Mouse (Mus musculus) CH12.LX (cell line): ENCODE measurements at regions not wholly inside any gene's neighbourhood (a gene's known extent, or its start where the extent isn't known, plus 50 kb on each side); places are given as distances from the start of the nearest gene placed in this dataset.

Experiments
- DNase-seq: peaks from one replicate; pipeline ENCODE4 v3.0.0-alpha.2; 2013; ENCODE audit errors: extremely low read depth
- H3K27ac ChIP-seq: 2 replicates; pipeline ENCODE4 v1.5.1; 2012; ENCODE audit warnings: low read depth, mild to moderate bottlenecking, control low read depth, moderate library complexity; ENCODE audit not compliant: insufficient read depth
- H3K27me3 ChIP-seq: replicated peaks from 2 replicates; pipeline ENCODE3; 2012; ENCODE audit warnings: inconsistent platforms
- H3K36me3 ChIP-seq, 2 experiments: replicated peaks in 1 of 2; 2 replicates each; pipeline versions ENCODE3 to v1.6.1; 2012; ENCODE audit warnings: inconsistent platforms in 1 of 2, low read length in 1 of 2, mild to moderate bottlenecking in 1 of 2, mixed read lengths in 1 of 2, moderate library complexity in 1 of 2; ENCODE audit not compliant: control insufficient read depth in 1 of 2, insufficient read depth in 1 of 2
- H3K4me1 ChIP-seq, 2 experiments: 2 replicates each; pipeline ENCODE4 v1.6.1; 2012; ENCODE audit warnings: inconsistent platforms in 1 of 2, moderate library complexity in 1 of 2; ENCODE audit not compliant: insufficient read depth in 2 of 2, control insufficient read depth in 1 of 2
- H3K4me2 ChIP-seq: 2 replicates; pipeline ENCODE4 v1.6.1; 2012; ENCODE audit warnings: low read depth, mild to moderate bottlenecking, control low read depth; ENCODE audit not compliant: poor library complexity, insufficient read depth, severe bottlenecking
- H3K4me3 ChIP-seq, 3 experiments: fragments of 150-350 bp in 1 of 3; sonication (generic) in 1 of 3; replicated peaks in 1 of 3; 2 replicates each; pipeline versions ENCODE3 to v1.5.1; 2011 to 2012; ENCODE audit warnings: low read depth in 2 of 3, low read length in 2 of 3, mild to moderate bottlenecking in 2 of 3, moderate library complexity in 2 of 3, control low read depth in 1 of 3, improper control_type of control experiment in 1 of 3, inconsistent platforms in 1 of 3, mixed read lengths in 1 of 3; ENCODE audit not compliant: poor library complexity in 1 of 3
- H3K79me2 ChIP-seq: replicated peaks from 2 replicates; pipeline ENCODE4 v1.6.1; 2012; ENCODE audit warnings: mild to moderate bottlenecking, moderate library complexity; ENCODE audit not compliant: control insufficient read depth, poor library complexity, insufficient read depth, severe bottlenecking; ENCODE audit errors: extremely low read depth
- H3K9ac ChIP-seq: 2 replicates; pipeline ENCODE4 v1.6.1; 2012; ENCODE audit warnings: low read depth, mild to moderate bottlenecking, control low read depth, moderate library complexity; ENCODE audit not compliant: insufficient read depth
- H3K9me3 ChIP-seq: replicated peaks from 2 replicates; pipeline ENCODE3; 2012; ENCODE audit warnings: low read length, inconsistent platforms, mixed read lengths
- EP300 ChIP-seq: IDR thresholded peaks from 2 replicates; pipeline ENCODE4 v1.6.1; 2011; ENCODE audit warnings: low read length, improper control_type of control experiment
- IRF4 ChIP-seq: IDR thresholded peaks from 2 replicates; pipeline ENCODE4 v1.6.1; 2014; ENCODE audit warnings: low read depth, mild to moderate bottlenecking, inconsistent platforms, low read length, improper control_type of control experiment
- MAFK ChIP-seq: IDR thresholded peaks from 2 replicates; pipeline ENCODE4 v1.6.1; 2011; ENCODE audit warnings: low read length, improper control_type of control experiment; ENCODE audit not compliant: insufficient replicate concordance
- PAX5 ChIP-seq: IDR thresholded peaks from 2 replicates; pipeline ENCODE4 v1.6.1; 2012; ENCODE audit warnings: low read length, inconsistent platforms, mixed read lengths
- POLR2A ChIP-seq: IDR thresholded peaks from 2 replicates; pipeline ENCODE4 v1.6.1; 2011; ENCODE audit warnings: low read depth, mild to moderate bottlenecking, improper control_type of control experiment, low read length
- POLR2AphosphoS2 ChIP-seq: IDR thresholded peaks from 2 replicates; pipeline ENCODE4 v1.6.1; 2011; ENCODE audit warnings: low read depth, low read length, improper control_type of control experiment
- SIN3A ChIP-seq: IDR thresholded peaks from 2 replicates; pipeline ENCODE4 v1.6.1; 2012; ENCODE audit warnings: low read length, improper control_type of control experiment, inconsistent platforms
- SMC3 ChIP-seq: IDR thresholded peaks from 2 replicates; pipeline ENCODE4 v1.6.1; 2011; ENCODE audit warnings: low read depth, low read length, improper control_type of control experiment
- TBP ChIP-seq: conservative IDR thresholded peaks from 2 replicates; pipeline ENCODE4 v1.6.1; 2011; ENCODE audit warnings: low read depth, low read length, improper control_type of control experiment
- TCF12 ChIP-seq: IDR thresholded peaks from 2 replicates; pipeline ENCODE4 v1.6.1; 2014; ENCODE audit warnings: low read depth, mild to moderate bottlenecking, inconsistent platforms, low read length, improper control_type of control experiment
- ZKSCAN1 ChIP-seq: IDR thresholded peaks from 2 replicates; pipeline ENCODE4 v1.6.1; 2012; ENCODE audit warnings: low read depth, inconsistent platforms, low read length, improper control_type of control experiment, borderline replicate concordance
- ZMIZ1 ChIP-seq: IDR thresholded peaks from 2 replicates; pipeline ENCODE4 v1.6.1; 2012; ENCODE audit warnings: low read depth, mild to moderate bottlenecking, inconsistent platforms, low read length, improper control_type of control experiment
- dilution Hi-C: fragments of 300-500 bp; cut with MboI; formaldehyde crosslinking; loops from 2 replicates; pipeline ENCODE4 v1.14.3; 2020; ENCODE audit warnings: low sequenced_read_pairs; ENCODE audit not compliant: extremely low pct_unique_long_range_greater_than_20kb, extremely low pct_ligation_motif_present
- in situ Hi-C: fragments of 300-500 bp; cut with MboI; formaldehyde crosslinking; loops from 3 replicates; pipeline ENCODE4 v1.14.3; 2019; ENCODE audit warnings: low sequenced_read_pairs, low pct_ligation_motif_present, low pct_unique_long_range_greater_than_20kb, mixed read lengths

GRCm38 (mm10) chr11:37978131-37978530, 742.4 kb upstream of the Tenm2 start:
- in situ Hi-C loops, result no loop called here
- Histone ChIP-seq H3K36me3 (no peaks in the 10 kb centered on the region), H3K4me2 (no peak overlapping the region), H3K4me1 (no peaks in the 10 kb centered on the region), H3K27ac (no peak overlapping the region), H3K4me3 (no peak overlapping the region), H3K79me2 (no peaks in the 10 kb centered on the region), H3K27me3 (no peaks in the 10 kb centered on the region), H3K9me3 (peaks cover 25% of the 10 kb centered on the region), H3K9ac (no peak overlapping the region)
- dilution Hi-C loops, result no loop called here
- TF ChIP-seq SIN3A, result no peak
- TF ChIP-seq IRF4, result no peak
- no peak for TF ChIP-seq TCF12
- TF ChIP-seq PAX5, result no peak
- no peak for TF ChIP-seq ZKSCAN1
- no peak for DNase-seq

GRCm38 (mm10) chr11:37936439-37937134, 700.8 kb upstream of the Tenm2 start:
- in situ Hi-C loops, result no loop called here
- H3K9me3 ChIP-seq, result peaks cover 34% of the 10 kb centered on the region
- H3K36me3 ChIP-seq, result no peaks in the 10 kb centered on the region

GRCm38 (mm10) chr11:37913161-37913560, 677.4 kb upstream of the Tenm2 start:
- no peak overlapping the region for H3K9ac ChIP-seq
- no peaks in the 10 kb centered on the region for H3K36me3 ChIP-seq
- no peak overlapping the region for H3K27ac ChIP-seq
- no peaks in the 10 kb centered on the region for H3K79me2 ChIP-seq
- H3K27me3 ChIP-seq, result no peaks in the 10 kb centered on the region
- in situ Hi-C loops, result no loop called here
- no peaks in the 10 kb centered on the region for H3K4me1 ChIP-seq
- dilution Hi-C loops, result no loop called here
- H3K4me2 ChIP-seq, result no peak overlapping the region
- no peak for DNase-seq
- H3K4me3 ChIP-seq, result no peak overlapping the region
- TF ChIP-seq PAX5 (no peak), TBP (no peak), EP300 (no peak)
- peaks cover 44% of the 10 kb centered on the region for H3K9me3 ChIP-seq

More at GRCm38 (mm10) chr11:37936439-37937134, 700.8 kb upstream of the Tenm2 start:
- TF ChIP-seq POLR2A, result no peak
- no peak for TF ChIP-seq SMC3
- TF ChIP-seq ZMIZ1, result no peak
- no peak for TF ChIP-seq MAFK
- no peak for TF ChIP-seq POLR2AphosphoS2
- no peak overlapping the region for H3K4me2 ChIP-seq
- H3K9ac ChIP-seq, result no peak overlapping the region
- no peaks in the 10 kb centered on the region for H3K4me1 ChIP-seq
- H3K4me3 ChIP-seq, result no peak overlapping the region
- no peaks in the 10 kb centered on the region for H3K79me2 ChIP-seq
- DNase-seq, result no peak
- H3K27ac ChIP-seq, result no peak overlapping the region
- dilution Hi-C loops, result no loop called here
- H3K27me3 ChIP-seq, result no peaks in the 10 kb centered on the region
